Mouse (Mus musculus): ENCODE measurements around the gene Dolpp1. TPM values are rescaled to one million over a fixed set of nuclear protein-coding genes. Genes with fewer than 3 reads are reported as not detected.
A peak's percentile ranks its signal among the peaks of the same experiment; 100 is the strongest.
"Not testable (repeated sequence)": the region's sequence is repeated elsewhere in the genome, so short reads cannot be mapped to it uniquely, and the experiment has no call there.

The Dolpp1 gene
- total RNA-seq, 1 experiment from 2014 or later, result 24.5 TPM

DNA sequence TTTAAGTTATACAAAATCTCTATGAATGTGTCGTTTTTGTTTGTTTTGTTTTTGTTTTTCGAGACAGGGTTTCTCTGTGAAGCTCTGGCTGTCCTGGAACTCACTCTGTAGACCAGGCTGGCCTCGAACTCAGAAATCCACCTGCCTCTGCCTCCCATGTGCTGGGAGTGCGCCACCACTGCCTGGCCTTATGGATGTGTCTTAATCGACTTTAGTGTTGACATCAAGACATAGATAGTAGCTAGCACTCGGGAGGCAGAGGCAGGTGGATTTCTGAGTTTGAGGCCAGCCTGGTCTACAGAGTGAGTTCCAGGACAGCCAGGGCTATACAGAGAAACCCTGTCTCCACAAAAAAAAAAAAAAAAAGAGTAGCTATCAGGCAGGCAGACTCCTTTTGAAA lies 25.1 kb downstream of the Dolpp1 start:
- not testable (repeated sequence) for ATAC-seq (replicated peaks in 1 of 2; ENCODE audit: insufficient read depth in 1 of 2, low FRiP score in 2 of 2, low TSS enrichment in 1 of 2, low read depth in 1 of 2, poor library complexity in 2 of 2, severe bottlenecking in 2 of 2)

GRCm38 (mm10) chr2:30417595-30418165 lies 25.6 kb downstream of the Dolpp1 start:
- ATAC-seq (replicated peaks in 1 of 2; ENCODE audit: insufficient read depth in 1 of 2, low FRiP score in 2 of 2, low TSS enrichment in 1 of 2, low read depth in 1 of 2, poor library complexity in 2 of 2, severe bottlenecking in 2 of 2), result no peak

GRCm38 (mm10) chr2:30418259-30418658 lies 26.2 kb downstream of the Dolpp1 start:
- ATAC-seq (replicated peaks in 1 of 2; ENCODE audit: insufficient read depth in 1 of 2, low FRiP score in 2 of 2, low TSS enrichment in 1 of 2, low read depth in 1 of 2, poor library complexity in 2 of 2, severe bottlenecking in 2 of 2), result no peak

- no peak for ATAC-seq (replicated peaks in 1 of 2; ENCODE audit: insufficient read depth in 1 of 2, low FRiP score in 2 of 2, low TSS enrichment in 1 of 2, low read depth in 1 of 2, poor library complexity in 2 of 2, severe bottlenecking in 2 of 2)
Observed at GRCm38 (mm10) chr2:30419112-30419511, 27.1 kb downstream of the Dolpp1 start.

DNA sequence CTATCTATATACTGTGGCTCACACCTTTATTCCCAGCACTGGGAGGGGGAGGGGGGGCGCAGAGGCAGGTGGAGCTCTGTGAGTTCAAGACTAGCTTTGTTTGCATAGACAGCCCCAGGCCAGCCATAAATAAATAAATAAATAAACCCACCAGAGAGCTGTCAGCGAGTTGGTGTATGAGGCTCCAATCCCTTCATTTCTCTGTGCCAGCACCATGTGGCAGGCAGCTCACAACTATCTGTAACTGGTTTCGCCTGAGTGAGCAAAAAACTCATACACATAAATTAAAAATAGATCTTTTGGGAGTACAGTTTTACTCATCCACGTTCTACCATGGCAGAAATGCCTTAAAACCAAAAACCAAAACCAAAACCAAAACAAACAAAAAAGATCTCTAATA lies 29.4 kb downstream of the Dolpp1 start:
- no peak for ATAC-seq (replicated peaks in 1 of 2; ENCODE audit: insufficient read depth in 1 of 2, low FRiP score in 2 of 2, low TSS enrichment in 1 of 2, low read depth in 1 of 2, poor library complexity in 2 of 2, severe bottlenecking in 2 of 2)

- ATAC-seq (replicated peaks in 1 of 2; ENCODE audit: insufficient read depth in 1 of 2, low FRiP score in 2 of 2, low TSS enrichment in 1 of 2, low read depth in 1 of 2, poor library complexity in 2 of 2, severe bottlenecking in 2 of 2), result no peak
Observed at GRCm38 (mm10) chr2:30429156-30429555, 37.1 kb downstream of the Dolpp1 start.

DNA sequence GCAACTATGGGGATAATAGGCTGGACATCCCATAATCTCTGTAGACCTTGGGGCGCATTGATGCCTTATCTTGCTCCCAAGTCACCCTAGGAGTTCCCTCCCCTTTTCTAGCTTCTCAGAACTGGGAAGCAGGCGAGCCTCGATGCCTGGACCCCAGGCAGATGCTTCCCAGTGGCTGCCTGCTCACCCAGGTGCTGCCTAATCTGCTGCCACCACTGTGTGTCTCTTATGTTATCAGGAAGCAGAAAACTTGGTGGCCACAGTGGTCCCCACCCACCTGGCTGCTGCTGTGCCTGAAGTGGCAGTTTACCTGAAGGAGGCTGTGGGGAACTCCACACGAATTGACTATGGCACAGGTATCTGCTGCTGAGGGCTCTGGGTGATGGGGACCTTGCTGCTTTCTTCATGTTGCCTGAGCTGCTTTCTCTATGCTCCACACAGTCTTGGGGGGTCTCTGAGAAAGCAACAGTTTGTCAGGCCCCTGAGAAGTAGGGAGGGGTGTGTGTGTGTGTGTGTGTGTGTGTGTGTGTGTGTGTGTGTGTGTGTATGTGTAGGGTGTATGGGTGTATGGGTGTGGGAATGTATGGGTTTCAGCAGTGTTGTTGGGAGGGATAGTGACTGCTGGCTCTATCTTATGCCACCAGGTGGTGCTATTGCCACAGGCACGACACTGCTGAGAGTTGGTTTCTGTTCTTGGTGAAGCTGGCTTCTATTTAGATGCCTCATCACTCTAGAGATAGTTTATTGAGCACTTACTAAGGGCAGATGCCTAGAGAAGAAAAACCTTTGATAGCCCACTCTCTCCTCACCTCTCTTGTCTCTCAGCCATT lies 43.5 kb downstream of the Dolpp1 start:
- peak; percentile 63 to 73; a peak in 2 of 4 replicates for ATAC-seq (replicated peaks in 1 of 2; ENCODE audit: insufficient read depth in 1 of 2, low FRiP score in 2 of 2, low TSS enrichment in 1 of 2, low read depth in 1 of 2, poor library complexity in 2 of 2, severe bottlenecking in 2 of 2)

- no peak for ATAC-seq (replicated peaks in 1 of 2; ENCODE audit: insufficient read depth in 1 of 2, low FRiP score in 2 of 2, low TSS enrichment in 1 of 2, low read depth in 1 of 2, poor library complexity in 2 of 2, severe bottlenecking in 2 of 2)
Observed at GRCm38 (mm10) chr2:30436156-30436545, 44.1 kb downstream of the Dolpp1 start.

DNA sequence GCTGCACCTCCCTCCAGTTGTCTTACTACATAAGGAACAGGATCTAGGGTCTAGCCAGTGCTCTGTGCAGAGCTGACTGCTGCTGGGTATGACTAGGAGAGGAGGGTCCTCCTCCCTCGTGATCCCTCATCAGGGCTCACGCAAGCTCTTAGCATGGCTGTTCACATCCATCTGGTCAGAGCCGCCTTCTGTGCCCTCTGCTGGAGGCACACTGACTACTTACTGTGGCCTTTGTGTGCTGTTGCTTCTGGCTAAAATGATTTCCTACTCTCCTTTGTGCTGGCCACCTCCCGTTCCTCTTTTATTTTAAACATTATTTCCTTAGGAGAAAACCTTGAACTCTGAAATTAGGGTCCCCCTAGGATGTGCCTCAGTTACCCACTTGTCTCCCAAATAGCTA lies 44.8 kb downstream of the Dolpp1 start:
- ATAC-seq (replicated peaks in 1 of 2; ENCODE audit: insufficient read depth in 1 of 2, low FRiP score in 2 of 2, low TSS enrichment in 1 of 2, low read depth in 1 of 2, poor library complexity in 2 of 2, severe bottlenecking in 2 of 2), result no peak

- no peak for ATAC-seq (replicated peaks in 1 of 2; ENCODE audit: insufficient read depth in 1 of 2, low FRiP score in 2 of 2, low TSS enrichment in 1 of 2, low read depth in 1 of 2, poor library complexity in 2 of 2, severe bottlenecking in 2 of 2)
Observed at GRCm38 (mm10) chr2:30437791-30438190, 45.7 kb downstream of the Dolpp1 start.

DNA sequence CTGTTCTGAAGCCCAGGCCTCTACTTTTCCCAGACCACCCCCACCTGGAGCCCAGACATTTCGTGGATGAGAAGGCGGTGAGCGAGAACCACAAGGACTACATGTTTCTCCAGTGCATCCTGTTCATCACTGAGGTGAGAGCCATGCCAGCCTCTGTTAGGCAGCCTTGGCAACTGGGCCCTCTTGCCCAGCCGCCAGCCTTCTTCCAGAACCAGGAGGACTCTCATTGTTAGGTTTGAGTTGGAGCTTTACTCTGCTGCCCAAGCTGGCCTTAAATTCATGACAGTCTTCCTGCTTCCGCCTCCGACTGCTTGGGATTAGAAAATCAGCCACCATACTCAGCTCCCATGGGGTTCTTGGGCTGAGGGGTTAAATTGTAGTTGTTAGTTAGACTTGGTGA lies 47.6 kb downstream of the Dolpp1 start:
- no peak for ATAC-seq (replicated peaks in 1 of 2; ENCODE audit: insufficient read depth in 1 of 2, low FRiP score in 2 of 2, low TSS enrichment in 1 of 2, low read depth in 1 of 2, poor library complexity in 2 of 2, severe bottlenecking in 2 of 2)

GRCm38 (mm10) chr2:30440211-30440700 lies 48.2 kb downstream of the Dolpp1 start:
- no peak for ATAC-seq (replicated peaks in 1 of 2; ENCODE audit: insufficient read depth in 1 of 2, low FRiP score in 2 of 2, low TSS enrichment in 1 of 2, low read depth in 1 of 2, poor library complexity in 2 of 2, severe bottlenecking in 2 of 2)

GRCm38 (mm10) chr2:30440701-30441517 lies 48.9 kb downstream of the Dolpp1 start:
- peak; percentile 79 to 84 for ATAC-seq (replicated peaks in 1 of 2; ENCODE audit: insufficient read depth in 1 of 2, low FRiP score in 2 of 2, low TSS enrichment in 1 of 2, low read depth in 1 of 2, poor library complexity in 2 of 2, severe bottlenecking in 2 of 2)

DNA sequence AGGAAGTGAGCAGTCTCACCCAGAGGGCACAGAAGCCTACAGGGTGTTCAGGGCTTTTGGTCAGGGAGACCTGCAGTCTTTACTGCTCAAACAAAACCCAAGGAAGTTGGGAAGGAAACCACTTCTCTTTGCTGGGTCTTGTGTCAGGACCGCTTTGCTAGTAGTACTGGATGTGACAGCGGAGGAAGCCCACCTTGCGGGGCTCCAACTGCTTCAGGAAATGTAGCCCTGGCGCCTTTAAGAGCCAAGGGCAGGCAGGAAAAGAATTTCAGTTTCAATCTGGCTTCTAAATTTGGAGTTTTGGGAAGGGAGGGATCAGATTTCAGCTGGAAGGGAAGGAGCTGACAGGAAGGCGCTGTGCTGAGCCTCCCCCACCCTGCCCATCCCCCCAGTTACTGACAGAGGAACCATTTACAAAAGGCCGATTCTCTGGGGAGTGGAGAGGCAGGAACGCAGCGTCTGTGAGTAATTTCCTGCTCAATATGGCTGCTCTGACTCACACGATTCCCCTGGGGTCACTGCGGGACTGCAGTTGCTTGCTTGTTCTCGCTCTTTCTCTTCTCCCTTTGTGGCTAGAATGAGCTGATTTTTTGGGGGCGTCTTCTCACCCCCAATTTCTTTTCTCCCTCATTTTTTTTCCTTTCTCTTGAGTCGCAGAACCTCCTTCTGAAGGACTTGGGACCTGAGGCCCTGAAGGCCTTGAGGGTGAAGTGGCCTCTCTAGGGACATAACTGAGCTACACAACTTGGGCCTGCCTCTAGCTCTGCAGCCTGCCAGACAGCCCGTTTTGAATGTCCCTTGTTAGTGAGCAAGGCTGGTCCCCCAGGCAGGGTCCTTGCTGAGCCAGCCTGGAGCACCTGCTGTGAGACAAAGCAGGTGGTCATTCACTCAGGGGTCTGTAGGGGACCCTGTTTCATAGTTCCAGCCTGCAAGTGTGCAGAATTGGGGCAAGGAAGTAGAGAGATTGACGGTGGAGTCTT lies 49.8 kb downstream of the Dolpp1 start:
- peak; percentile 47 to 54 for ATAC-seq (replicated peaks in 1 of 2; ENCODE audit: insufficient read depth in 1 of 2, low FRiP score in 2 of 2, low TSS enrichment in 1 of 2, low read depth in 1 of 2, poor library complexity in 2 of 2, severe bottlenecking in 2 of 2)

DNA sequence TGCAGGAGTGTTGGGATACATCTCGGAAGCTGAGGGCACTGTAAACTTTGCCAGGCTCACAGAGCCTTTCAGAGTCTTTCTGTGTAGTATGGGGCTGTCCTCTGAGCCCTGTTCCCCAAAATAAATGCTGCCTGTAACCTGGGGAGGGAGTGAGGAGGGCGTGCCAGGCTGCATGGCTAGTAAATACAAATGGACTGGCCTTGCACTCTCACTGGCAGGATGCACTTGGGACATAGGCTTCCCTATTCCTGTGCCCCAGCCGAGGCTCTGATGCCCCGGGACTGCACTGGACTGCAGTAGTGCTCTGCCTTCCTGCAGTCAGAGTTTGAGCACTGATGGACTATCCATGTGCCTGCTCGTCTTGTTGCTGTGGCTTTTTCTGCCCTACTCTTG lies 50.4 kb downstream of the Dolpp1 start:
- ATAC-seq (replicated peaks in 1 of 2; ENCODE audit: insufficient read depth in 1 of 2, low FRiP score in 2 of 2, low TSS enrichment in 1 of 2, low read depth in 1 of 2, poor library complexity in 2 of 2, severe bottlenecking in 2 of 2), result no peak

DNA sequence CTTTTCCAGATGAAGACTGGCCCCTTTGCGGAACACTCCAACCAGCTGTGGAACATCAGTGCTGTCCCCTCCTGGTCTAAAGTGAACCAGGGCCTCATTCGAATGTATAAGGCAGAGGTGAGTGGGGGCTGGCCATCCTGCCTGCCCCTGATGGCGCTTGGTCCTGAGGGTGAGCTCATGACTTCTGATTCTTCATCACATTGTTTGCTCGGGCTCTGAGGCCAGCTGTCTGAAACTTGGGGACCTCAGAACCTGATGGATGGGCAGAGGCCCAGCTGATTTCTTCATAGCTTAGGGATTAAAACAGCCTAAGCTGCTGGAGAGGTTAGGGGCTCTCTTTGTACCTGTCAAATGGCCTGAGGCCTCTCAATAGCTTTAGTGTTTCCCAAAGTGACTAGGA lies 51.2 kb downstream of the Dolpp1 start:
- no peak for ATAC-seq (replicated peaks in 1 of 2; ENCODE audit: insufficient read depth in 1 of 2, low FRiP score in 2 of 2, low TSS enrichment in 1 of 2, low read depth in 1 of 2, poor library complexity in 2 of 2, severe bottlenecking in 2 of 2)

- no peak for ATAC-seq (replicated peaks in 1 of 2; ENCODE audit: insufficient read depth in 1 of 2, low FRiP score in 2 of 2, low TSS enrichment in 1 of 2, low read depth in 1 of 2, poor library complexity in 2 of 2, severe bottlenecking in 2 of 2)
Observed at GRCm38 (mm10) chr2:30444006-30444405, 52.0 kb downstream of the Dolpp1 start.
